19 mouse cellular contexts compared by ENCODE assay signal in the genomic region with DNA sequence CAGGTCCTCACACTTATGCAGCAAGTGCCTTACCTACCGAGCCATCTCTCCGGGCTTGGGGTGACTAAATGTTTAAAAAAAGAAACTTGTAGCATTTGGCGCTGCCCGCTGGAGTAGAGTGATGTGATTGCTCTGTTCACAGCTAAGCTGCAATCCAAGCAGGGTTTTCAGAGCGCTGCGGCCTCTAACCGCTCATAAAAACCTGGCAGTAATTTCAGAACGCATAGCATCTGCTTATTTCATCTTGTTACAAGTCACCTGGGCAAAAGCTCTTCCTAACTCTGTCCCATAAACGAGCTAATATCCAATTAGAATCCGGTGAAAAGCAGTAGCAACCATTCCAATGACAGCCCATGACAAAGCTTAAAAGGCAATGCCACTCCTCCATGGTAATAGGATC. TPM values are rescaled to one million over a fixed set of nuclear protein-coding genes. Genes with fewer than 3 reads are reported as not detected.
A peak's percentile ranks its signal among the peaks of the same experiment; 100 is the strongest.
DNase-seq lines count a peak whose midpoint lies in the region; ATAC-seq lines count a peak whose summit lies in the region.
"Had no signal": no experiment of that assay in that cellular context is flagged by ENCODE, and none has a peak within 500 bp of the region (broad histone marks: within the 10 kb centered on the region; RNA-seq: fewer than 3 reads in every experiment).

No protein-coding gene starts in this region.

- no peak overlapping the region for H3K4me3 ChIP-seq in forebrain, embryonic 11.5 days (ENCODE audit: low read depth, low read length)
- no peak overlapping the region for H3K4me3 ChIP-seq in forebrain, embryonic 12.5 days (replicated peaks)
- no peak overlapping the region for H3K4me3 ChIP-seq in hindbrain, embryonic 15.5 days
- no peak overlapping the region for H3K4me3 ChIP-seq in hindbrain, embryonic 10.5 days
- H3K4me3 ChIP-seq in midbrain, embryonic 14.5 days (replicated peaks; ENCODE audit: low read depth, low read length) = no peak overlapping the region
- H3K4me3 ChIP-seq in midbrain, embryonic 13.5 days (replicated peaks) = no peak overlapping the region
- no peak overlapping the region for H3K4me3 ChIP-seq in neural tube, embryonic 14.5 days (ENCODE audit: low read depth, low read length)
- H3K4me3 ChIP-seq: embryonic facial prominence, embryonic 10.5 days; heart, embryonic 10.5 days had no signal

- no peaks in the 10 kb centered on the region for H3K36me3 ChIP-seq in forebrain, embryonic 11.5 days (ENCODE audit: control insufficient read depth, insufficient read depth, low read length)
- H3K36me3 ChIP-seq in forebrain, embryonic 12.5 days (replicated peaks) = no peaks in the 10 kb centered on the region
- no peaks in the 10 kb centered on the region for H3K36me3 ChIP-seq in hindbrain, embryonic 15.5 days
- H3K36me3 ChIP-seq in hindbrain, embryonic 10.5 days = no peaks in the 10 kb centered on the region
- H3K36me3 ChIP-seq in midbrain, embryonic 14.5 days (ENCODE audit: control insufficient read depth, insufficient read depth, low read length) = no peaks in the 10 kb centered on the region
- no peaks in the 10 kb centered on the region for H3K36me3 ChIP-seq in midbrain, embryonic 13.5 days
- no peaks in the 10 kb centered on the region for H3K36me3 ChIP-seq in neural tube, embryonic 14.5 days (ENCODE audit: control insufficient read depth, insufficient read depth, low read length)
- H3K36me3 ChIP-seq: embryonic facial prominence, embryonic 10.5 days; heart, embryonic 10.5 days had no signal

- H3K27me3 ChIP-seq in forebrain, embryonic 11.5 days (ENCODE audit: control insufficient read depth, insufficient read depth, low read length) = no peaks in the 10 kb centered on the region
- H3K27me3 ChIP-seq in forebrain, embryonic 12.5 days = peaks cover 5% of the 10 kb centered on the region; the same call in 1 of the 2 replicates
- H3K27me3 ChIP-seq in hindbrain, embryonic 15.5 days = no peaks in the 10 kb centered on the region
- peaks cover 9% of the 10 kb centered on the region; the same call in 1 of the 2 replicates for H3K27me3 ChIP-seq in hindbrain, embryonic 10.5 days (ENCODE audit: insufficient read depth, poor library complexity, severe bottlenecking)
- H3K27me3 ChIP-seq in midbrain, embryonic 14.5 days (ENCODE audit: control insufficient read depth, insufficient read depth, low read length) = no peaks in the 10 kb centered on the region
- H3K27me3 ChIP-seq in midbrain, embryonic 13.5 days = no peaks in the 10 kb centered on the region; the same call in none of the 2 replicates
- H3K27me3 ChIP-seq in neural tube, embryonic 14.5 days (ENCODE audit: control insufficient read depth, insufficient read depth, low read length) = no peaks in the 10 kb centered on the region

- no peaks in the 10 kb centered on the region for H3K9me3 ChIP-seq in forebrain, embryonic 11.5 days (ENCODE audit: control insufficient read depth, low read length)
- no peaks in the 10 kb centered on the region for H3K9me3 ChIP-seq in forebrain, embryonic 12.5 days
- no peaks in the 10 kb centered on the region for H3K9me3 ChIP-seq in hindbrain, embryonic 15.5 days
- H3K9me3 ChIP-seq in hindbrain, embryonic 10.5 days = no peaks in the 10 kb centered on the region
- H3K9me3 ChIP-seq in midbrain, embryonic 14.5 days (ENCODE audit: control insufficient read depth, low read length) = no peaks in the 10 kb centered on the region
- H3K9me3 ChIP-seq in midbrain, embryonic 13.5 days = no peaks in the 10 kb centered on the region
- H3K9me3 ChIP-seq in neural tube, embryonic 14.5 days (ENCODE audit: control insufficient read depth, low read length) = no peaks in the 10 kb centered on the region
- H3K9me3 ChIP-seq: embryonic facial prominence, embryonic 10.5 days; heart, embryonic 10.5 days had no signal

- peaks cover 16% of the 10 kb centered on the region for H3K4me1 ChIP-seq in forebrain, embryonic 11.5 days (replicated peaks; ENCODE audit: control insufficient read depth, insufficient read depth, low read length)
- H3K4me1 ChIP-seq in forebrain, embryonic 12.5 days = peaks cover 38% of the 10 kb centered on the region
- peaks cover 3% of the 10 kb centered on the region for H3K4me1 ChIP-seq in hindbrain, embryonic 15.5 days (replicated peaks)
- peaks cover 45% of the 10 kb centered on the region for H3K4me1 ChIP-seq in hindbrain, embryonic 10.5 days (replicated peaks)
- peaks cover 14% of the 10 kb centered on the region for H3K4me1 ChIP-seq in midbrain, embryonic 14.5 days (ENCODE audit: control insufficient read depth, insufficient read depth, low read length)
- H3K4me1 ChIP-seq in midbrain, embryonic 13.5 days (replicated peaks) = peaks cover 37% of the 10 kb centered on the region
- peaks cover 16% of the 10 kb centered on the region; the same call in 1 of the 2 replicates for H3K4me1 ChIP-seq in neural tube, embryonic 14.5 days (ENCODE audit: control insufficient read depth, insufficient read depth, low read length)

- DNase-seq in forebrain, embryonic 11.5 days (ENCODE audit: low spot score) = peak; percentile 19
- no peak for DNase-seq in hindbrain, embryonic 10.5 days (ENCODE audit: low spot score)
- peak; percentile 22 for DNase-seq in midbrain, embryonic 14.5 days
- no peak for DNase-seq in thymus, postnatal 36 days
- DNase-seq: adrenal gland, postnatal 25 days; cerebellum, adult 2 months; cerebellum, postnatal 10 days; gastrocnemius, postnatal 10 days; heart, adult 18-20 months; heart, postnatal 10 days; heart, postnatal 4 days had no signal

- 80% methylated on average over 10 of the region's 10 CpGs for WGBS in forebrain, embryonic 11.5 days
- 79% methylated on average over 10 of the region's 10 CpGs for WGBS in forebrain, embryonic 12.5 days
- WGBS in hindbrain, embryonic 15.5 days = 71% methylated on average over 10 of the region's 10 CpGs
- 93% methylated on average over 10 of the region's 10 CpGs for WGBS in hindbrain, embryonic 10.5 days
- WGBS in midbrain, embryonic 14.5 days = 67% methylated on average over 10 of the region's 10 CpGs
- whole genome bisulfite sequencing in midbrain, embryonic 13.5 days = 77% methylated on average over 10 of the region's 10 CpGs
- 54% methylated on average over 10 of the region's 10 CpGs for WGBS in neural tube, embryonic 14.5 days

- H3K4me2 ChIP-seq in forebrain, embryonic 11.5 days (ENCODE audit: low read depth, low read length, severe bottlenecking) = no peak overlapping the region
- no peak overlapping the region for H3K4me2 ChIP-seq in forebrain, embryonic 12.5 days
- no peak overlapping the region for H3K4me2 ChIP-seq in hindbrain, embryonic 15.5 days
- H3K4me2 ChIP-seq in midbrain, embryonic 14.5 days (ENCODE audit: low read length) = no peak overlapping the region
- H3K4me2 ChIP-seq in midbrain, embryonic 13.5 days (replicated peaks) = no peak overlapping the region
- no peak overlapping the region for H3K4me2 ChIP-seq in neural tube, embryonic 14.5 days (ENCODE audit: low read depth, low read length)

- no peak overlapping the region for H3K27ac ChIP-seq in forebrain, embryonic 11.5 days (ENCODE audit: low read depth, low read length)
- H3K27ac ChIP-seq in forebrain, embryonic 12.5 days = no peak overlapping the region
- peak overlapping the region; percentile 4 for H3K27ac ChIP-seq in hindbrain, embryonic 15.5 days (replicated peaks)
- H3K27ac ChIP-seq in hindbrain, embryonic 10.5 days = no peak overlapping the region
- H3K27ac ChIP-seq in midbrain, embryonic 14.5 days (replicated peaks; ENCODE audit: low read depth, low read length) = no peak overlapping the region
- H3K27ac ChIP-seq in midbrain, embryonic 13.5 days = no peak overlapping the region
- H3K27ac ChIP-seq in neural tube, embryonic 14.5 days (ENCODE audit: low read depth, low read length) = peak overlapping the region; percentile 16; the same call in 1 of the 2 replicates
- H3K27ac ChIP-seq: embryonic facial prominence, embryonic 10.5 days; heart, embryonic 10.5 days had no signal

- no peak for ATAC-seq in forebrain, embryonic 11.5 days (replicated peaks; ENCODE audit: low FRiP score)
- ATAC-seq in forebrain, embryonic 12.5 days (ENCODE audit: low FRiP score) = no peak
- peak; percentile 35; the same call in 1 of the 2 replicates for ATAC-seq in hindbrain, embryonic 15.5 days (ENCODE audit: low FRiP score, low read depth)
- ATAC-seq in midbrain, embryonic 14.5 days (ENCODE audit: low FRiP score, low TSS enrichment) = no peak
- ATAC-seq in midbrain, embryonic 13.5 days = no peak
- peak; percentile 47; the same call in 1 of the 2 replicates for ATAC-seq in neural tube, embryonic 14.5 days (ENCODE audit: low read depth)
- ATAC-seq: inflammation-experienced regulatory T-cells, adult 6 months; intestine, postnatal 0 days had no signal

- no peak overlapping the region for H3K9ac ChIP-seq in forebrain, embryonic 11.5 days (ENCODE audit: low read length)
- H3K9ac ChIP-seq in forebrain, embryonic 12.5 days = no peak overlapping the region
- no peak overlapping the region for H3K9ac ChIP-seq in hindbrain, embryonic 15.5 days
- H3K9ac ChIP-seq in midbrain, embryonic 14.5 days (replicated peaks; ENCODE audit: low read length) = no peak overlapping the region
- H3K9ac ChIP-seq in midbrain, embryonic 13.5 days (replicated peaks) = no peak overlapping the region
- H3K9ac ChIP-seq in neural tube, embryonic 14.5 days (replicated peaks; ENCODE audit: low read depth, low read length) = no peak overlapping the region

RNA-seq across cellular contexts. Expression of gene Enc1, which starts 21.8 kb away (rescaled TPM):
- 17.9 and 20.8 TPM in 2 replicates for polyA plus RNA-seq in forebrain, embryonic 11.5 days (2014; fragmentation: Nextera tagmentation; extraction: Ambion mirVana)
- 23.9 and 26.9 TPM in 2 replicates for polyA plus RNA-seq in forebrain, embryonic 12.5 days (2016; fragmentation: Nextera tagmentation; extraction: Ambion mirVana)
- polyA plus RNA-seq in hindbrain, embryonic 15.5 days (2015; fragmentation: Nextera tagmentation; extraction: Ambion mirVana) = 57.3 and 59.7 TPM in 2 replicates
- 11.2 and 18.6 TPM in 2 replicates for polyA plus RNA-seq in hindbrain, embryonic 10.5 days (2016; fragmentation: Nextera tagmentation; extraction: Ambion mirVana)
- polyA plus RNA-seq in midbrain, embryonic 14.5 days (2014; fragmentation: Nextera tagmentation; extraction: Ambion mirVana) = 94.2 and 99.0 TPM in 2 replicates
- 50.2 and 52.1 TPM in 2 replicates for polyA plus RNA-seq in midbrain, embryonic 13.5 days (2015; fragmentation: Nextera tagmentation; extraction: Ambion mirVana)
- 72.3 and 94.5 TPM in 2 replicates for polyA plus RNA-seq in neural tube, embryonic 14.5 days (2014; fragmentation: Nextera tagmentation; extraction: Ambion mirVana)

Comparison
In these comparisons a context has a peak if more than half of its experiments do, and no peak if none do; other contexts are left out.
1. H3K27ac ChIP-seq: peak in hindbrain, embryonic 15.5 days (single experiment) and neural tube, embryonic 14.5 days (single experiment); none in forebrain, embryonic 11.5 days (single experiment), forebrain, embryonic 12.5 days (single experiment), hindbrain, embryonic 10.5 days (single experiment), midbrain, embryonic 14.5 days (single experiment) and midbrain, embryonic 13.5 days (single experiment).
2. ATAC-seq: peak in hindbrain, embryonic 15.5 days (single experiment) and neural tube, embryonic 14.5 days (single experiment); none in forebrain, embryonic 11.5 days (single experiment), forebrain, embryonic 12.5 days (single experiment), midbrain, embryonic 14.5 days (single experiment) and midbrain, embryonic 13.5 days (single experiment).
3. DNase-seq: peak in forebrain, embryonic 11.5 days (single experiment) and midbrain, embryonic 14.5 days (single experiment); none in hindbrain, embryonic 10.5 days (single experiment) and thymus, postnatal 36 days (0 of 2).